In the genomic region with DNA sequence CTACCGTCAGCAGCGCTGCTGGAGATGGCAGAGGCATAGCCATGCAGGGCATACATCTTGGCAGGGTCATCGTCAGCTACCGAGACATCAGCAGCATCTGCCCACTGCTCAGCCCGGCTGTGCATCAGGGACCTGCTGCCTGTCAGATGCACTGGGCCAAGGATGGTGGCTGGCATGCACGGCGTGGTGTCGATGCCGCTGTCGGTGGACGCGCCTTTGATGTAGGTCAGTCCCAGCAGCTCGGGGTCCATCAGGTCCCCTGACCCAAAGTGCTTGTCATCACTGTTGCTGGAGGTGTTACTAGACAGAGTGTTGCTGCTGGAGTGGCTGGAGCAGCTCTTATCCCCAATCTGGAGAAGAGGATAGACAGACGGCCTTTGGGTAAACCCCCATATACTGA, we compare ENCODE assay signal across 15 mouse cellular contexts.
"Had no signal": no experiment of that assay in that cellular context is flagged by ENCODE, and none has a peak within 500 bp of the region (broad histone marks: within the 10 kb centered on the region; RNA-seq: fewer than 3 reads in every experiment).

No protein-coding gene starts in this region.

- H3K4me3 ChIP-seq: layer of hippocampus, adult 2 months; liver, embryonic 13.5 days; midbrain, embryonic 10.5 days; midbrain, embryonic 13.5 days; myocyte; neural tube, embryonic 13.5 days had no signal

- H3K9me3 ChIP-seq: liver, embryonic 13.5 days; midbrain, embryonic 10.5 days; midbrain, embryonic 13.5 days; neural tube, embryonic 13.5 days had no signal

- DNase-seq: kidney, adult 18-20 months; kidney, adult 9 months; kidney, postnatal 25 days; layer of hippocampus, adult 9-11 months; liver, embryonic 13.5 days; lung, adult 2 months; thymus, adult 18-20 months; thymus, postnatal 36 days had no signal

- H3K36me3 ChIP-seq: liver, embryonic 13.5 days had no signal

- H3K27me3 ChIP-seq: liver, embryonic 13.5 days; midbrain, embryonic 13.5 days; neural tube, embryonic 13.5 days had no signal

- H3K4me1 ChIP-seq: neural tube, embryonic 13.5 days had no signal

- ATAC-seq: midbrain, embryonic 13.5 days; midbrain, embryonic 16.5 days had no signal

- H3K9ac ChIP-seq: liver, embryonic 13.5 days; midbrain, embryonic 13.5 days; neural tube, embryonic 13.5 days had no signal

- H3K27ac ChIP-seq: kidney, postnatal 0 days; layer of hippocampus, adult 2 months; liver, embryonic 13.5 days; midbrain, embryonic 10.5 days; midbrain, embryonic 13.5 days; neural tube, embryonic 13.5 days had no signal

- H3K4me2 ChIP-seq: liver, embryonic 13.5 days; midbrain, embryonic 13.5 days; neural tube, embryonic 13.5 days had no signal
